ENCODE assay signal across 9 mouse cellular contexts in the genomic region with DNA sequence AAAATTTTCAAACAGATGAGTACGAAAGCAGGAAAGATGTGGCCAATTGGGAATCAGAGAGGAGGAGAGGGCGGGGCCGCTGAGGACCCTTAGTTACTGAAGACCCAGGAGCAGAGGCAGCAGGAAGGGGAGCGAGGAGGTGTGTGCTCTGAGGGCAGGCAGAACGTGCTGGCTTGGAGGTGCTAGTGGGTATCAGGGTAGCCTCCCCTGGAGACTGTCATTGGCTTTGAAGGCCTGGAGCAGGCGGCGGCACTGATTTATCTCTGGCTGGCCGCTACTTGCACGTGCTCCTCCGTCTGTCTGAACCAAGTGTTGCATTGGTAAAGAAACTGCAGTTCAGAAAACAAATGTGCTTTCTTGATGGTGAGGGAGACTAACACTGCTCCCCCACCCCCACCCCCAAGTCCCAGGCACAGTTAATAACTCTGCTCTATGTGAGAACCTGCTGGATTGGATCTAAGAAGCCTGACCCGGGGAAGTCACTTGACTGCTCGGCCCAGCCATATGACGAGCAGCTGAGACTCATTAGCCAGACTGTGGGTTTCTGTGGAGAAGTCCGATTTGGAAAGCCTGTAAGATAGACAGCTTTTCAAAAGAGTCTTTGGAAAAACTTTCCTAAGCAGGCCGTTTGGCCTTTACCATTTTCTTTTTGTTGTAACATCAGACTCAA. TPM values are rescaled to one million over a fixed set of nuclear protein-coding genes. Genes with fewer than 3 reads are reported as not detected.
DNase-seq lines count a peak whose midpoint lies in the region; ATAC-seq lines count a peak whose summit lies in the region.
"Had no signal": no experiment of that assay in that cellular context is flagged by ENCODE, and none has a peak within 500 bp of the region (broad histone marks: within the 10 kb centered on the region; RNA-seq: fewer than 3 reads in every experiment).

No protein-coding gene starts in this region.

- peak overlapping the region; percentile 48; the same call in 1 of the 2 replicates for H3K27ac ChIP-seq in embryonic facial prominence, embryonic 15.5 days (replicated peaks)

- 15% methylated on average over 15 of the region's 15 CpGs for WGBS in embryonic facial prominence, embryonic 15.5 days

- no peaks in the 10 kb centered on the region for H3K27me3 ChIP-seq in embryonic facial prominence, embryonic 15.5 days
- H3K27me3 ChIP-seq: Patski had no signal

- no peak overlapping the region for H3K9ac ChIP-seq in embryonic facial prominence, embryonic 15.5 days

- peak; percentile 58 for DNase-seq in kidney, adult 11 months
- no peak for DNase-seq in kidney, adult 8-10 months
- DNase-seq in kidney, postnatal 10 days = peak; percentile 57
- DNase-seq in retina, embryonic 14.5 days (ENCODE audit: low spot score) = peak; percentile 23
- DNase-seq in lung, postnatal 25 days (ENCODE audit: low spot score) = no peak
- DNase-seq in gastrocnemius, postnatal 25 days = no peak

- H3K4me2 ChIP-seq in embryonic facial prominence, embryonic 15.5 days (replicated peaks) = peak overlapping the region; percentile 40

- no peaks in the 10 kb centered on the region for H3K36me3 ChIP-seq in embryonic facial prominence, embryonic 15.5 days

- H3K4me3 ChIP-seq in embryonic facial prominence, embryonic 15.5 days (replicated peaks) = peak overlapping the region; percentile 3; the same call in 1 of the 2 replicates

- no peak for ATAC-seq in embryonic facial prominence, embryonic 15.5 days (ENCODE audit: insufficient number of reproducible peaks, low FRiP score, low TSS enrichment, low read depth)
- no peak for ATAC-seq in erythroblast, adult 5-6 weeks (replicated peaks; ENCODE audit: low FRiP score, poor library complexity, severe bottlenecking)
- ATAC-seq: Patski had no signal

- H3K9me3 ChIP-seq in embryonic facial prominence, embryonic 15.5 days (replicated peaks) = no peaks in the 10 kb centered on the region

- H3K4me1 ChIP-seq in embryonic facial prominence, embryonic 15.5 days = peaks cover 32% of the 10 kb centered on the region

RNA-seq across cellular contexts. Expression of gene Rab27a, which starts 19.1 kb away (rescaled TPM):
- 9.5 and 10.9 TPM in 2 replicates for polyA plus RNA-seq in embryonic facial prominence, embryonic 15.5 days (2015; fragmentation: Nextera tagmentation; extraction: Ambion mirVana)
- total RNA-seq in erythroblast, adult 5-6 weeks (2015; ENCODE audit: low replicate concordance) = 21.7 and 22.2 TPM in 2 replicates
- total RNA-seq in erythroblast, adult 5-6 weeks (2017; ENCODE audit: low replicate concordance) = 27.3 and 28.9 TPM in 2 replicates
- 1 to 10 TPM; 1.9 to 2.5 TPM for total RNA-seq in gastrocnemius, postnatal 25 days (2021)

RNA-seq across cellular contexts. Expression of gene Pigb, which starts 23.6 kb away (rescaled TPM):
- polyA plus RNA-seq in embryonic facial prominence, embryonic 15.5 days (2015; fragmentation: Nextera tagmentation; extraction: Ambion mirVana) = 12.0 and 15.0 TPM in 2 replicates
- total RNA-seq in erythroblast, adult 5-6 weeks (2015; ENCODE audit: low replicate concordance) = 4.0 and 4.6 TPM in 2 replicates
- 3.1 and 4.0 TPM in 2 replicates for total RNA-seq in erythroblast, adult 5-6 weeks (2017; ENCODE audit: low replicate concordance)
- total RNA-seq in gastrocnemius, postnatal 25 days (2021) = 1 to 10 TPM; 3.7 to 3.9 TPM

RNA-seq across cellular contexts. Expression of gene Khdc3, which starts 37.9 kb away (rescaled TPM):
- not detected in 2 replicates for polyA plus RNA-seq in embryonic facial prominence, embryonic 15.5 days (2015; fragmentation: Nextera tagmentation; extraction: Ambion mirVana)
- not detected in 2 replicates for total RNA-seq in erythroblast, adult 5-6 weeks (2015; ENCODE audit: low replicate concordance)
- not detected in 2 replicates for total RNA-seq in erythroblast, adult 5-6 weeks (2017; ENCODE audit: low replicate concordance)
- not detected for total RNA-seq in gastrocnemius, postnatal 25 days (2021)
- polyA plus RNA-seq: Patski had no signal

RNA-seq across cellular contexts. Expression of gene Gm20509, which starts 38.5 kb away (rescaled TPM):
- polyA plus RNA-seq in embryonic facial prominence, embryonic 15.5 days (2015; fragmentation: Nextera tagmentation; extraction: Ambion mirVana) = not detected in 2 replicates
- total RNA-seq in erythroblast, adult 5-6 weeks (2015; ENCODE audit: low replicate concordance) = not detected in 2 replicates
- not detected in 2 replicates for total RNA-seq in erythroblast, adult 5-6 weeks (2017; ENCODE audit: low replicate concordance)
- not detected for total RNA-seq in gastrocnemius, postnatal 25 days (2021)
- polyA plus RNA-seq: Patski had no signal

RNA-seq across cellular contexts. Expression of gene Rsl24d1, which starts 49.5 kb away (rescaled TPM):
- 102 and 105 TPM in 2 replicates for polyA plus RNA-seq in embryonic facial prominence, embryonic 15.5 days (2015; fragmentation: Nextera tagmentation; extraction: Ambion mirVana)
- total RNA-seq in erythroblast, adult 5-6 weeks (2015; ENCODE audit: low replicate concordance) = 18.3 and 26.1 TPM in 2 replicates
- 13.4 and 34.7 TPM in 2 replicates for total RNA-seq in erythroblast, adult 5-6 weeks (2017; ENCODE audit: low replicate concordance)
- 10 to 100 TPM; 39.7 to 43.8 TPM for total RNA-seq in gastrocnemius, postnatal 25 days (2021)

Comparison
In these comparisons a context has a peak if more than half of its experiments do, and no peak if none do; other contexts are left out.
1. DNase-seq: peak in kidney, adult 11 months (single experiment), kidney, postnatal 10 days (single experiment) and retina, embryonic 14.5 days (single experiment); none in kidney, adult 8-10 months (0 of 2), lung, postnatal 25 days (single experiment) and gastrocnemius, postnatal 25 days (single experiment).
2. RNA of gene Rab27a, which starts 19.1 kb away (total RNA-seq): 21.7 to 28.9 TPM in erythroblast, adult 5-6 weeks; 1.9 to 2.5 TPM in gastrocnemius, postnatal 25 days; every median in the first group is over 4 times any median in the second.